Mouse (Mus musculus): Measurements from ENCODE around the gene Stpg3. TPM values are rescaled to one million over a fixed set of nuclear protein-coding genes. Genes with fewer than 3 reads are reported as not detected.

Gene Stpg3
- polyA plus RNA-seq, 1 experiment from 2014 or later, result 0.43 TPM

DNA sequence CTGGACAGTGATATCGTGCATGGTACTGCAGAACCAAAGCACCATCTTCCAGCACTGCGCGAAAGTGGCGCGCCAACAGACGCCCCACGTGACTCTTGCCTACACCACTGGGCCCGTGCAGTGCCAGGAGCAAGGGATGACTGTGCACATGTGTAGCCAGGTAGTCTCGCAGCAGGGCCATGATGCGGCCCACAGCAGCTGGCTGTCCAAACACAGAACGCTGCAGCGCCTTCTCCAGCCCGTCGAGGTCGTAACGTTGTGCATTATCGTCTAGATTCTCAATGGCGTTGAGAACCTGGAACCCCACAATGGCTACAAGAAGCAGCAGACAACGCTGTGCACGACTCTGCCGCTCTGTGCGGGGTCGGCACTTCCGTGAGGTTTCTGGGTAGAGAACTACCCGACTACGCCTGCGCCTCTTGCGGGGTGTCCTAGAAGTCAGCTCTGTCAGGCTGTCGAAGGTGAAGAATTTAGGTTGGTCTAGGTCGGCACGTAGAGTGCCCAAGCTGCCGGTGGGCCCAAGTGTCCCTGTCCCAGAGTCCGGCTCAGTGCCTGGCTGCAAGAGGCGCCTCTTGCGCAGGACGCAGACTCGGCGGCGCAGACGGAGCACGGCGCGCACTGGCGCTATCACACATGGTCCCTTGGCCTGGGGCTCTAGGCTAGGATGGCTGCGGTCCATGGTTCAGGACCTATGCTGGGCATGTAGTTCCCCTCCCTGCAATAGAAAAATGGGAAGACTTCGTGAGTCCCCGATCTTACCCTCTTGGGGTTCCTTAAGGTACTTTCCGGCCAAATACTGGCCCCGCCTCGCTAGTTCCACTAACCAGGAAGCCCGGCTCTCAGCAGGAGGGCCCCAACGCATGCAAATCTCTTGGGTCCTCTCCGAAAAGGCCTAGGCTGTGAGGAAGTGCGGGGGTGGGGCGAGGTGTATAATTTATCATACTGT is 19.0 kb downstream of the Stpg3 start:
- WGBS, result 19% methylated on average over 55 of the region's 55 CpGs
- ATAC-seq (replicated peaks; ENCODE audit: low FRiP score, low read depth) (no peak), DNase-seq (ENCODE audit: low spot score) (peak; percentile 61)
- Histone ChIP-seq H3K9me3 (replicated peaks; ENCODE audit: low read length) (no peaks in the 10 kb centered on the region), H3K4me2 (ENCODE audit: low read length) (peak overlapping the region; percentile 65), H3K27me3 (ENCODE audit: insufficient read depth, low read length) (no peaks in the 10 kb centered on the region), H3K36me3 (ENCODE audit: insufficient read depth, low read length) (peaks cover 9% of the 10 kb centered on the region), H3K4me1 (replicated peaks; ENCODE audit: insufficient read depth, low read length) (peaks cover 14% of the 10 kb centered on the region), H3K9ac (ENCODE audit: low read depth, low read length) (peak overlapping the region; percentile 50), H3K27ac (peak overlapping the region; percentile 91), H3K4me3 (replicated peaks; ENCODE audit: low read depth, low read length) (peak overlapping the region; percentile 37)
- TF ChIP-seq CTCF (IDR thresholded peaks at IDR 0.05; ENCODE audit: low read depth), result no peak

DNA sequence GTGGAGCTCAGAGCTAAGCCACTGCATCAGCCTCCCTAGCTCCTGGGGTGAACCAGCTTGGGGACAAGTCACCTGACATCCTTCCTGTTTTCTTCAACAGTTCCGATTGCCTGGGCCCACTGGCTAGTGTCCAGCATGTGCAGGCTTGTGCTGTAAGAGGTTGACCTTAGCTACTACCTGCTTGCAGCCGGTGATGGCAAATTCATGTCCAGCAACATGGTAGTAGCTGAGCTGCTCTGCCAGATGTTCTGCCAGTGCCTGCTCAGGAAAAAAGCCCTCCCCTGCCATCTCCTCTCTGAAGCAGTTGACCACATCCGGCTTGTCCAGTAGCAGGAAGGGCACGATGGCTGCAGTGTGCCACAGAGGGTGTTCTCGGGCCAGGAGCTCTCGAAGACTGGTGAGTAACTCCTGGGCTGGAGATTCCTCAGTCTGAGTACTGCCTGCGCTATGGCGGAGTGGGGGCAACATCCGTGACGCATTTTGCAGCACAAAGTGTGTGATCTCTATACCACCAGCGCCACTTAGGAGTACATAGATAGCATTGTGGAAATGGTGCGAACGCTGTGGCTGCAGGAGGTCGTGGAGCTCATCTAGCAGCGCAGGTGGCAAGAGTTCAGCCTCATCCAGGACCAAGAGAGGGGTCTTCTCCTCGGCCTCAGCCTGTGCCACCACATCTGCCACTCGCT is 19.8 kb downstream of the Stpg3 start:
- Histone ChIP-seq H3K27me3 (ENCODE audit: insufficient read depth, low read length) (no peaks in the 10 kb centered on the region), H3K9ac (ENCODE audit: low read depth, low read length) (no peak overlapping the region), H3K36me3 (ENCODE audit: insufficient read depth, low read length) (peaks cover under 1% of the 10 kb centered on the region; the same call in 1 of the 2 replicates), H3K9me3 (replicated peaks; ENCODE audit: low read length) (no peaks in the 10 kb centered on the region), H3K27ac (0 out of 2 replicates have a peak overlapping the region, but pooled peaks have one; percentile 31), H3K4me3 (replicated peaks; ENCODE audit: low read depth, low read length) (no peak overlapping the region), H3K4me2 (ENCODE audit: low read length) (peak overlapping the region; percentile 65), H3K4me1 (replicated peaks; ENCODE audit: insufficient read depth, low read length) (peaks cover 14% of the 10 kb centered on the region)
- no peak for ATAC-seq (replicated peaks; ENCODE audit: low FRiP score, low read depth)
- WGBS, result 83% methylated on average over 17 of the region's 17 CpGs
- no peak for TF ChIP-seq CTCF (IDR thresholded peaks at IDR 0.05; ENCODE audit: low read depth)
- no peak for DNase-seq (ENCODE audit: low spot score)

DNA sequence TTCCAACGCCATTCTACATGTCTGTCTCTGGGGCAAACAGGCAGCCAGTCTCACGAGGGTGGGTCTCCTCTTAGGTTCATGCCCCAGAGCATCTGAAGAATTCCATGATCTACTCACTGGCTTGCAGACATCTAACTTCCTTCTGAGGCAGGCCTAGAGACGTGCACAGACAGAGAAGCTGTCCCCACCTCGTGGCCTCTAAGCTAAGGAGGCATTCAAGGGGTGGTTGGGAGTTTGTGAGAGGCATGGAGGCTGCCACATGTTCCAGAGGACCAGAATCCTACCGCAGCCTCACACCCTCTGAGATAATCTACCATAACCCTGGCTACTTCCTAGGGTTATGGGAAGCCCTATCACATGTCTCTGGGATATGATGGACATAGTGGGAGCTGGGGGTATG is 20.4 kb downstream of the Stpg3 start:
- WGBS, result 76% methylated on average over 5 of the region's 5 CpGs
- H3K27me3 ChIP-seq (ENCODE audit: insufficient read depth, low read length), result no peaks in the 10 kb centered on the region
- ATAC-seq (replicated peaks; ENCODE audit: low FRiP score, low read depth) (no peak), DNase-seq (ENCODE audit: low spot score) (no peak)
- no peak overlapping the region for H3K4me3 ChIP-seq (replicated peaks; ENCODE audit: low read depth, low read length)
- H3K27ac ChIP-seq, result peak overlapping the region; percentile 43; the same call in 1 of the 2 replicates
- H3K36me3 ChIP-seq (ENCODE audit: insufficient read depth, low read length), result no peaks in the 10 kb centered on the region
- no peaks in the 10 kb centered on the region for H3K9me3 ChIP-seq (replicated peaks; ENCODE audit: low read length)
- no peak for TF ChIP-seq CTCF (IDR thresholded peaks at IDR 0.05; ENCODE audit: low read depth)
- no peak overlapping the region for H3K9ac ChIP-seq (ENCODE audit: low read depth, low read length)
- peak overlapping the region; percentile 65 for H3K4me2 ChIP-seq (ENCODE audit: low read length)
- peaks cover 14% of the 10 kb centered on the region for H3K4me1 ChIP-seq (replicated peaks; ENCODE audit: insufficient read depth, low read length)

DNA sequence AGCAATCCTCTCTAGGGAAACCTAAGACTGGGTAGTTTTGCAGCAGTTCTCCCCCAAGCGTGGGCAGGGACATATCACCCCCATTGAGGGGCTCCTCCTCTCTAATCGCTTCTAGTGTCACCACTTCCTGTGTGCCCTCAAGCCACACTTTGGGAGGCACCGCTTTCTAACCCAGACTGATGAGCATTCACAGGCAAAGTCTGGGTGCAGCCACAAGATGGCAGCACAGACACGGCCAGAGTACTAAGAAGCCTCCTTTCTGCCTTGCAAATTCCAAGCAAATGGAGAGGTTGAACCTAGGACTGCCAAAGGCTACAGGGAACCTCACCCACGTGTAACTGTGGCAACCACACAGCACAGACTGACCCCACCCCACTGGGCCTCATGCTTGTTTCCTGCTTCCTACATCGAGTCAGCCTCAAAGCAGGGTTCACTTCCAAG is 21.1 kb downstream of the Stpg3 start:
- Histone ChIP-seq H3K27ac (peak overlapping the region; percentile 43; the same call in 1 of the 2 replicates), H3K4me1 (replicated peaks; ENCODE audit: insufficient read depth, low read length) (peaks cover 14% of the 10 kb centered on the region), H3K4me2 (ENCODE audit: low read length) (peak overlapping the region; percentile 65; the same call in 1 of the 2 replicates), H3K9ac (ENCODE audit: low read depth, low read length) (no peak overlapping the region), H3K9me3 (replicated peaks; ENCODE audit: low read length) (no peaks in the 10 kb centered on the region), H3K36me3 (ENCODE audit: insufficient read depth, low read length) (no peaks in the 10 kb centered on the region), H3K27me3 (ENCODE audit: insufficient read depth, low read length) (no peaks in the 10 kb centered on the region), H3K4me3 (replicated peaks; ENCODE audit: low read depth, low read length) (0 out of 2 replicates have a peak overlapping the region, but pooled peaks have one; percentile 2)
- peak; percentile 83 for ATAC-seq (replicated peaks; ENCODE audit: low FRiP score, low read depth)
- peak; percentile 97 for TF ChIP-seq CTCF (IDR thresholded peaks at IDR 0.05; ENCODE audit: low read depth)
- WGBS, result under 1% methylated on average over 6 of the region's 6 CpGs
- DNase-seq (ENCODE audit: low spot score), result peak; percentile 96

DNA sequence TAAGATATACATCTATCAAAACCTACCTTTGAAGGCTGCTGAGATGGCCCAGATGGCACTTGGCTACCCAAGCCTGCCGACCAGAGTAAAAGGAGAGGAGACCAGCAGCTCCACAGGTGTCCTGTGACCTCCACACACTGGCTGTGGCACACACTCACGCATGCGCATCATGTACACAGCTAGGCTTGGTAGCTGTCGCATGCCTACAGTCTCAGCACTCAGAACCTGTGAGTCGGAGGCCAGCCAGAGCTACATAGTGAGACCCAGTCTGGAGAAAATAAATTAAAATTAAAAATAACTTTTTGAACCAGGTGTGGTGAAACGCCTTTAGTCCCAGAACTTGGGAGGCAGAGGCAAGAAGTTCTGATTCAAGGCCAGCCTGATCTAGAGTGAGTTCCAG is 26.6 kb downstream of the Stpg3 start:
- no peak for ATAC-seq (replicated peaks; ENCODE audit: low FRiP score, low read depth)
- no peak overlapping the region for H3K4me3 ChIP-seq (replicated peaks; ENCODE audit: low read depth, low read length)
- DNase-seq (ENCODE audit: low spot score), result no peak
- no peaks in the 10 kb centered on the region; the same call in 1 of the 2 replicates for H3K4me1 ChIP-seq (replicated peaks; ENCODE audit: insufficient read depth, low read length)
- no peaks in the 10 kb centered on the region for H3K27me3 ChIP-seq (ENCODE audit: insufficient read depth, low read length)
- H3K9me3 ChIP-seq (replicated peaks; ENCODE audit: low read length), result no peaks in the 10 kb centered on the region
- H3K9ac ChIP-seq (ENCODE audit: low read depth, low read length), result no peak overlapping the region
- no peak for TF ChIP-seq CTCF (IDR thresholded peaks at IDR 0.05; ENCODE audit: low read depth)
- H3K27ac ChIP-seq, result no peak overlapping the region
- WGBS, result 82% methylated on average over 6 of the region's 6 CpGs
- no peak overlapping the region for H3K4me2 ChIP-seq (ENCODE audit: low read length)
- no peaks in the 10 kb centered on the region for H3K36me3 ChIP-seq (ENCODE audit: insufficient read depth, low read length)

DNA sequence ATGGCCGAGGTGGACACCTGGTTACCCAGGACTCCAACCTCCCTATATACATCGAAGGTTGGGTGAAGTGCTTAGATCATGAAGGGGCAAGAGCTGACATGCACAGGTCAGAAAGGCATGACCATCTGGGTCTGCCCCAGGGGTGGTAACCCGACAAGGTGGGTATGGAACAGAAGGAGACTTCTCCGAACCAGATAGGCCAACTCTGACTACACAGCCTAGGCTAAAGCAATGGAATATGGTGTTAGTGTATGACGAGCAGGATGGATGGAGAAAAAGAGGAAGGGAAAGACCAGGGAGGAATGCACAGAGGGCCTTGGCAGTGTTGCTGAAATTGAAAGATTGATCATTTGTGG is 27.9 kb downstream of the Stpg3 start:
- no peaks in the 10 kb centered on the region for H3K27me3 ChIP-seq (ENCODE audit: insufficient read depth, low read length)
- no peak overlapping the region for H3K27ac ChIP-seq
- ATAC-seq (replicated peaks; ENCODE audit: low FRiP score, low read depth) (no peak), DNase-seq (ENCODE audit: low spot score) (no peak)
- 30% methylated on average over 5 of the region's 5 CpGs for WGBS
- H3K9ac ChIP-seq (ENCODE audit: low read depth, low read length), result no peak overlapping the region; the same call in 1 of the 2 replicates
- no peaks in the 10 kb centered on the region for H3K9me3 ChIP-seq (replicated peaks; ENCODE audit: low read length)
- no peak for TF ChIP-seq CTCF (IDR thresholded peaks at IDR 0.05; ENCODE audit: low read depth)
- peak overlapping the region; percentile 90 for H3K4me2 ChIP-seq (ENCODE audit: low read length)
- H3K36me3 ChIP-seq (ENCODE audit: insufficient read depth, low read length), result no peaks in the 10 kb centered on the region
- H3K4me3 ChIP-seq (replicated peaks; ENCODE audit: low read depth, low read length), result peak overlapping the region; percentile 38
- no peaks in the 10 kb centered on the region; the same call in 1 of the 2 replicates for H3K4me1 ChIP-seq (replicated peaks; ENCODE audit: insufficient read depth, low read length)
